Mouse (Mus musculus) lung, embryonic 14.5 days (tissue): ENCODE measurements around the gene Fam155a. TPM values are rescaled to one million over a fixed set of nuclear protein-coding genes. Genes with fewer than 3 reads are reported as not detected.

ENCODE experiments used
- ATAC-seq: fragments of 200-750 bp; cut with Nextera tagmentation; 2 replicates; pipeline ENCODE4 v1.8.0; 2017; ENCODE audit warnings: mild to moderate bottlenecking, moderate TSS enrichment, moderate library complexity; ENCODE audit not compliant: insufficient read depth
- DNase-seq: peaks from one replicate; pipeline ENCODE4 v3.0.0-alpha.2; 2015
- H3K27ac ChIP-seq: fragments of 300-500 bp; sonication (generic); 2 replicates; pipeline ENCODE4 v1.5.1; 2014; ENCODE audit warnings: low read depth, mild to moderate bottlenecking, moderate library complexity
- H3K27me3 ChIP-seq: fragments of 300-500 bp; sonication (generic); 2 replicates; pipeline ENCODE4 v1.6.1; 2014; ENCODE audit warnings: low read length, control low read depth; ENCODE audit not compliant: insufficient read depth
- H3K36me3 ChIP-seq: fragments of 300-500 bp; sonication (generic); 2 replicates; pipeline ENCODE4 v1.6.1; 2014; ENCODE audit warnings: control low read depth; ENCODE audit not compliant: insufficient read depth
- H3K4me1 ChIP-seq: fragments of 300-500 bp; sonication (generic); 2 replicates; pipeline ENCODE4 v1.6.1; 2014; ENCODE audit warnings: antibody characterized with exemption, control low read depth; ENCODE audit not compliant: insufficient read depth
- H3K4me2 ChIP-seq: fragments of 300-500 bp; sonication (generic); 2 replicates; pipeline ENCODE4 v1.6.1; 2014; ENCODE audit warnings: mild to moderate bottlenecking
- H3K4me3 ChIP-seq: fragments of 300-500 bp; sonication (generic); 2 replicates; pipeline ENCODE4 v1.5.1; 2014; ENCODE audit warnings: low read depth, low read length
- H3K9ac ChIP-seq: fragments of 300-500 bp; sonication (generic); 2 replicates; pipeline ENCODE4 v1.6.1; 2014
- H3K9me3 ChIP-seq: fragments of 300-500 bp; sonication (generic); 2 replicates; pipeline ENCODE4 v1.6.1; 2016; ENCODE audit warnings: low read depth, low read length, control low read depth
- CTCF ChIP-seq: IDR thresholded peaks from 2 replicates; pipeline ENCODE4 v1.5.1; 2016; ENCODE audit warnings: antibody characterized with exemption, low read depth
- WGBS: fragments of 180-500 bp; shearing (Covaris S2); extraction: QIAGEN DNeasy Blood & Tissue Kit; methylation state at CpG from one replicate; pipeline ENCODE4 v1.1.7; 2014; 5-methylcytosine and 5-hydroxymethylcytosine counted together
- polyA plus RNA-seq: library from polyadenylated mRNA; unstranded; fragments of >200 nt; fragmentation: Nextera tagmentation; extraction: Ambion mirVana; gene quantifications from 2 replicates; pipeline ENCODE4 v1.2.1, GENCODE M21; 2014

The Fam155a gene
- polyA plus RNA-seq, 1 experiment from 2014 or later = 0.26 TPM

DNA sequence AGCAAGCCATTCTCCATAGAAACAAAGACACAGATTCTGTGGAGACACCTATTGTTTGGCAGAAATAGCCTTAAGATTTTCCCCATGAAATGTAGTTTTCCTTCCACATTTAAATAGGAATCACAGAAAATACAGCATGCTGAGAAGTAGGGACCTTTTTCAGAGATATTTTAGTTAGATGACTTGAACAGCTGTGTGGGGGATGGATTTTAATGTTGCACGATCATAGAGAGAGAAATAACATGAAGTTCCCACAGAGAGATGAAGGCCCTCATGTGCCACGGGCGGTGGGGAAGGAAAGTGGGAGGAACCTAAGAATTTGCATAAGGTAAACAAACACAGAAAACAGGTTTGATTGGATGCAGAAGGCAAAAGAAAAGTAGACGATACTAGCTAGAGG, 518.0 kb downstream of the Fam155a start:
- Histone ChIP-seq H3K4me2 (no peak overlapping the region), H3K27me3 (no peaks in the 10 kb centered on the region)
- DNase-seq = no peak

GRCm38 (mm10) chr8:9248109-9248821, 522.7 kb downstream of the Fam155a start:
- Histone ChIP-seq H3K36me3 (no peaks in the 10 kb centered on the region), H3K4me3 (no peak overlapping the region), H3K9ac (no peak overlapping the region), H3K27ac (no peak overlapping the region), H3K4me2 (no peak overlapping the region), H3K27me3 (no peaks in the 10 kb centered on the region), H3K4me1 (no peaks in the 10 kb centered on the region), H3K9me3 (no peaks in the 10 kb centered on the region)
- TF ChIP-seq CTCF = no peak
- DNase-seq = no peak
- no peak for ATAC-seq
- 59% methylated on average over 17 of the region's 17 CpGs for WGBS

More for the DNA sequence above, 518.0 kb downstream of the Fam155a start:
- TF ChIP-seq CTCF = no peak
- Histone ChIP-seq H3K27ac (no peak overlapping the region), H3K36me3 (no peaks in the 10 kb centered on the region), H3K4me1 (no peaks in the 10 kb centered on the region), H3K4me3 (no peak overlapping the region), H3K9ac (no peak overlapping the region), H3K9me3 (no peaks in the 10 kb centered on the region)
- no peak for ATAC-seq
- 74% methylated on average over 4 of the region's 4 CpGs for WGBS

DNA sequence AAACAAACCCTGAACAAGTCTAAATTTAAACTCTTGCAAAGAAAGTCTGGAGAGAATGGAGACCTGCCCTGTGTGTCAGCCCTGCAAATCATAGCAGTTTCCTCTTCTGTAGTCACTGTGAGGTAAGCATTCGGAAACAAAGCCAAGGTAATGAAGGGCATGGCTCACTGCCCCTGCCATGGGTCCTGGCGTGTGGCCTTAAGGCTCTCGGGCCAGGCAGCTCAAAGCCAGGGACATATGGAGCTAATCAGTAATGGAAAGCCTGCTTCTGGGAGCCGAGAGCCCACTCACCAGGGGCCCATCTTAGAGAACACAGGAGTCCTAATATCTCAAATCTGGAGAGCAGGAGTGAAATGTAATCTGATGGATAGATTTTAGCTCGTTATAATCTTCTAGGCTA, 525.0 kb downstream of the Fam155a start:
- H3K9me3 ChIP-seq = no peaks in the 10 kb centered on the region
- WGBS = 44% methylated on average over 5 of the region's 5 CpGs
- no peaks in the 10 kb centered on the region for H3K27me3 ChIP-seq

DNA sequence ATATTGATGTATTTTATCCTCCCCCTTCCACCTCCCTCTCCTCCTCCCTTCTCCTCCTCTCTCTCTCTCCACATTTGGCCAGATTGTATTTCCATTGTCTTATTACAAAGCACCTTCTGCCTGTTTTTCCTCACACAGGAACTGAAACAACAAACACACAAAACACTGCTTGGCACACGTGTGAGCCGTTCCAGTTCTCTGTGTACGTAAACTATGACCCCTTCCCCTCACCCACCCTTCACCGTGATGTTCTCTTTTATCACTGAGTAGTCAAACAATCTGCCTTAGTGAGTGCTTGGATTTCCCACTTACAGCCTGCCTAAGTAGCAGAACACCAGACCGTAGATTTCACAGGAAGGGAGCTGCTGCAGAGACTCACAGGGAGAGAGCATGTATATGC, 530.0 kb downstream of the Fam155a start:
- Histone ChIP-seq H3K9me3 (no peaks in the 10 kb centered on the region), H3K27me3 (no peaks in the 10 kb centered on the region), H3K27ac (no peak overlapping the region), H3K4me2 (no peak overlapping the region), H3K4me1 (no peaks in the 10 kb centered on the region), H3K9ac (no peak overlapping the region), H3K4me3 (no peak overlapping the region), H3K36me3 (no peaks in the 10 kb centered on the region)
- ATAC-seq (no peak), DNase-seq (no peak)
- no peak for TF ChIP-seq CTCF
- WGBS = 6% methylated on average over 5 of the region's 5 CpGs

More for the DNA sequence above, 525.0 kb downstream of the Fam155a start:
- TF ChIP-seq CTCF = no peak
- no peak overlapping the region for H3K27ac ChIP-seq
- H3K36me3 ChIP-seq = no peaks in the 10 kb centered on the region
- H3K4me2 ChIP-seq = no peak overlapping the region
- no peaks in the 10 kb centered on the region for H3K4me1 ChIP-seq
- H3K4me3 ChIP-seq = no peak overlapping the region
- no peak for DNase-seq
- no peak for ATAC-seq
- no peak overlapping the region for H3K9ac ChIP-seq

DNA sequence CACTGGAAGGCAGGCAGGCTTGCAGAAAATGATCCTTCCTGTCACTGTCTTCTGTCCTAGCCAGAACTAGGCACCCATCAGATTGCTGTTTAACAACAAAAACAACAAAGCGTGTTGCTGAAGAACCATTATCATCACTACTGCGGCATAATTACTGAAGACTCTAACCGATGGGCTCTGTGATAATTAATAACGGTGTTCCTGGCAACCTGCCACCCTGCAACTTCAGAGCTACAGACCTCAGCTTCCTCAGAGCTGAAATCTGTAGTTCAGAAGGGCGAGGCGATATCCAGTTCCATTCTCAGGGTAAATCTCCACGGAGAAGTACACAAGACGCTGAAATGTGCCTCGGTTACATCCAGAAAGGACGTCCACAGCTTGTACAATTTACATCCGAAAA, 531.2 kb downstream of the Fam155a start:
- H3K4me3 ChIP-seq = no peak overlapping the region
- no peak overlapping the region for H3K9ac ChIP-seq
- no peak overlapping the region for H3K4me2 ChIP-seq
- H3K9me3 ChIP-seq = no peaks in the 10 kb centered on the region
- H3K4me1 ChIP-seq = no peaks in the 10 kb centered on the region
- ATAC-seq (no peak), DNase-seq (peak; percentile 33)
- H3K36me3 ChIP-seq = no peaks in the 10 kb centered on the region
- 37% methylated on average over 11 of the region's 11 CpGs for WGBS
- no peak for TF ChIP-seq CTCF
- H3K27ac ChIP-seq = no peak overlapping the region
- no peaks in the 10 kb centered on the region for H3K27me3 ChIP-seq

- no peak for TF ChIP-seq CTCF
- no peaks in the 10 kb centered on the region for H3K4me1 ChIP-seq
- no peak overlapping the region for H3K4me2 ChIP-seq
- whole genome bisulfite sequencing = 36% methylated on average over 9 of the region's 9 CpGs
- no peaks in the 10 kb centered on the region for H3K36me3 ChIP-seq
- peak; percentile 41; the same call in 1 of the 2 replicates for ATAC-seq
- H3K9ac ChIP-seq = no peak overlapping the region
- no peak overlapping the region for H3K27ac ChIP-seq
- peak; percentile 17 for DNase-seq
- no peak overlapping the region for H3K4me3 ChIP-seq
- H3K9me3 ChIP-seq = no peaks in the 10 kb centered on the region
- H3K27me3 ChIP-seq = no peaks in the 10 kb centered on the region
These were observed 532.0 kb downstream of the Fam155a start for GRCm38 (mm10) chr8:9238974-9239373.

GRCm38 (mm10) chr8:9233326-9233919, 537.5 kb downstream of the Fam155a start:
- peak; percentile 94 for DNase-seq
- Histone ChIP-seq H3K27me3 (no peaks in the 10 kb centered on the region), H3K4me3 (no peak overlapping the region), H3K36me3 (no peaks in the 10 kb centered on the region), H3K4me1 (no peaks in the 10 kb centered on the region), H3K9ac (no peak overlapping the region), H3K9me3 (no peaks in the 10 kb centered on the region), H3K27ac (no peak overlapping the region), H3K4me2 (no peak overlapping the region)
- peak; percentile 95 for TF ChIP-seq CTCF
- 3% methylated on average over 12 of the region's 12 CpGs for WGBS
- peak; percentile 83 for ATAC-seq
